Comparison of ENCODE assay signal across 14 mouse cellular contexts in the genomic region with DNA sequence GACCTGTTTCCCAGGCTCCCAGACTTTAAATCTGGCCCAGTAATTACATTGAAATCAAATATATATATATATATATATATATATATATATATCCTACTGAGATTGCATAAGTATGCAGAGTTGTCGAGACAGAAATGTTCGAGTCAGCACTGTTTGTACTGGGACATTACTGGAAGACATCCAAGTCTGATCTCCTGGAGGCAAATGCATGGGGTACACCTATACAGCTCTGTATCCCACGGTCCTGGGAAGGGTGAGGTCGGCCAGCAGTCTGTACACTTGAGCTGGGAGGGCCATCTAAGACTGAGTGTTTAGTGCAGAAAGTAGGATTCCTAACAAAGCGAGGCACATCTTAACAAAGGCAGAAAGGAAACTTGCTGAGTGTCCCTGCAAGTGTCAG. TPM values are rescaled to one million over a fixed set of nuclear protein-coding genes. Genes with fewer than 3 reads are reported as not detected.
DNase-seq lines count a peak whose midpoint lies in the region; ATAC-seq and TF ChIP-seq lines count a peak whose summit lies in the region.
"Had no signal": no experiment of that assay in that cellular context is flagged by ENCODE, and none has a peak within 500 bp of the region (broad histone marks: within the 10 kb centered on the region; RNA-seq: fewer than 3 reads in every experiment).

No protein-coding gene starts in this region.

- peaks cover 38% of the 10 kb centered on the region for H3K4me1 ChIP-seq in kidney, embryonic 15.5 days
- H3K4me1 ChIP-seq in spleen, adult 2 months (ENCODE audit: control insufficient read depth, insufficient read depth, insufficient read length), result peaks cover 6% of the 10 kb centered on the region
- peaks cover 37% of the 10 kb centered on the region for H3K4me1 ChIP-seq in intestine, embryonic 14.5 days (replicated peaks; ENCODE audit: control insufficient read depth, insufficient read depth, low read length)
- H3K4me1 ChIP-seq in stomach, embryonic 14.5 days (ENCODE audit: control insufficient read depth, insufficient read depth, low read length), result peaks cover 28% of the 10 kb centered on the region
- peaks cover 10% of the 10 kb centered on the region for H3K4me1 ChIP-seq in midbrain, embryonic 11.5 days (ENCODE audit: control insufficient read depth, insufficient read depth, low read length)

- no peak overlapping the region for H3K4me2 ChIP-seq in kidney, embryonic 15.5 days
- H3K4me2 ChIP-seq in intestine, embryonic 14.5 days (ENCODE audit: low read length), result no peak overlapping the region
- no peak overlapping the region for H3K4me2 ChIP-seq in stomach, embryonic 14.5 days (replicated peaks; ENCODE audit: low read depth, low read length)
- no peak overlapping the region for H3K4me2 ChIP-seq in midbrain, embryonic 11.5 days
- H3K4me2 ChIP-seq: forebrain, embryonic 12.5 days had no signal

- ATAC-seq in kidney, embryonic 15.5 days (replicated peaks; ENCODE audit: low FRiP score), result no peak
- ATAC-seq in intestine, embryonic 14.5 days (replicated peaks; ENCODE audit: low FRiP score, low TSS enrichment, low read depth), result no peak
- ATAC-seq in stomach, embryonic 14.5 days (ENCODE audit: insufficient number of reproducible peaks, insufficient read depth, low FRiP score, low read depth), result no peak
- ATAC-seq in midbrain, embryonic 11.5 days (ENCODE audit: low FRiP score), result no peak

- no peaks in the 10 kb centered on the region for H3K36me3 ChIP-seq in kidney, embryonic 15.5 days
- H3K36me3 ChIP-seq in spleen, adult 2 months (ENCODE audit: control insufficient read depth, insufficient read depth, low read length), result no peaks in the 10 kb centered on the region
- H3K36me3 ChIP-seq in intestine, embryonic 14.5 days (ENCODE audit: control insufficient read depth, insufficient read depth, low read length), result no peaks in the 10 kb centered on the region; the same call in 1 of the 2 replicates
- H3K36me3 ChIP-seq in stomach, embryonic 14.5 days (ENCODE audit: control insufficient read depth, insufficient read depth, low read length), result no peaks in the 10 kb centered on the region
- H3K36me3 ChIP-seq in midbrain, embryonic 11.5 days (ENCODE audit: control insufficient read depth, insufficient read depth, low read length), result no peaks in the 10 kb centered on the region
- H3K36me3 ChIP-seq: forebrain, embryonic 12.5 days had no signal

- no peak for TF ChIP-seq POLR2A in spleen, adult 2 months (IDR thresholded peaks at IDR 0.05; ENCODE audit: low read depth, low read length)

- 40% methylated on average over 5 of the region's 5 CpGs for WGBS in kidney, embryonic 15.5 days
- 66% methylated on average over 5 of the region's 5 CpGs for WGBS in spleen, adult 2 months
- WGBS in intestine, embryonic 14.5 days, result 30% methylated on average over 5 of the region's 5 CpGs
- 20% methylated on average over 5 of the region's 5 CpGs for WGBS in stomach, embryonic 14.5 days
- 76% methylated on average over 5 of the region's 5 CpGs for WGBS in midbrain, embryonic 11.5 days

- H3K9ac ChIP-seq in kidney, embryonic 15.5 days, result no peak overlapping the region
- no peak overlapping the region for H3K9ac ChIP-seq in intestine, embryonic 14.5 days (ENCODE audit: low read length)
- H3K9ac ChIP-seq in stomach, embryonic 14.5 days (replicated peaks; ENCODE audit: low read depth, low read length), result no peak overlapping the region
- no peak overlapping the region for H3K9ac ChIP-seq in midbrain, embryonic 11.5 days (ENCODE audit: low read length)
- H3K9ac ChIP-seq: forebrain, embryonic 12.5 days had no signal

- no peaks in the 10 kb centered on the region for H3K27me3 ChIP-seq in kidney, embryonic 15.5 days
- no peaks in the 10 kb centered on the region for H3K27me3 ChIP-seq in spleen, adult 2 months (ENCODE audit: control insufficient read depth, insufficient read depth, low read length)
- H3K27me3 ChIP-seq in intestine, embryonic 14.5 days (replicated peaks; ENCODE audit: control insufficient read depth, insufficient read depth, low read length), result no peaks in the 10 kb centered on the region
- H3K27me3 ChIP-seq in stomach, embryonic 14.5 days (ENCODE audit: control insufficient read depth, insufficient read depth, low read length), result no peaks in the 10 kb centered on the region
- H3K27me3 ChIP-seq in midbrain, embryonic 11.5 days (ENCODE audit: control insufficient read depth, insufficient read depth, low read length), result no peaks in the 10 kb centered on the region

- H3K27ac ChIP-seq in kidney, embryonic 15.5 days, result peak overlapping the region; percentile 63
- peak overlapping the region; percentile 42; the same call in 1 of the 2 replicates for H3K27ac ChIP-seq in spleen, adult 2 months (ENCODE audit: insufficient read depth, low read length)
- peak overlapping the region; percentile 22; the same call in 1 of the 2 replicates for H3K27ac ChIP-seq in intestine, embryonic 14.5 days (ENCODE audit: low read depth)
- H3K27ac ChIP-seq in stomach, embryonic 14.5 days (ENCODE audit: low read length), result peak overlapping the region; percentile 10; the same call in 1 of the 2 replicates
- no peak overlapping the region for H3K27ac ChIP-seq in midbrain, embryonic 11.5 days (ENCODE audit: low read depth, low read length)
- H3K27ac ChIP-seq: forebrain, embryonic 12.5 days had no signal

- H3K9me3 ChIP-seq in kidney, embryonic 15.5 days (replicated peaks), result no peaks in the 10 kb centered on the region
- H3K9me3 ChIP-seq in intestine, embryonic 14.5 days (ENCODE audit: control insufficient read depth, low read length), result no peaks in the 10 kb centered on the region
- no peaks in the 10 kb centered on the region for H3K9me3 ChIP-seq in stomach, embryonic 14.5 days (ENCODE audit: control insufficient read depth, low read depth, low read length)
- no peaks in the 10 kb centered on the region for H3K9me3 ChIP-seq in midbrain, embryonic 11.5 days (ENCODE audit: control insufficient read depth, low read length)
- H3K9me3 ChIP-seq: forebrain, embryonic 12.5 days; G1E had no signal

- no peak overlapping the region for H3K4me3 ChIP-seq in kidney, embryonic 15.5 days (replicated peaks)
- H3K4me3 ChIP-seq in spleen, adult 2 months (ENCODE audit: extremely low read depth, insufficient read depth, insufficient read length), result no peak overlapping the region
- H3K4me3 ChIP-seq in intestine, embryonic 14.5 days (ENCODE audit: low read depth, low read length), result no peak overlapping the region
- no peak overlapping the region for H3K4me3 ChIP-seq in stomach, embryonic 14.5 days (ENCODE audit: low read depth, low read length)
- H3K4me3 ChIP-seq in midbrain, embryonic 11.5 days (ENCODE audit: low read depth, low read length), result no peak overlapping the region
- H3K4me3 ChIP-seq: forebrain, embryonic 12.5 days had no signal

- TF ChIP-seq CTCF in spleen, adult 2 months (IDR thresholded peaks at IDR 0.05; ENCODE audit: extremely low read depth, insufficient read depth, insufficient read length, insufficient replicate concordance), result no peak

- DNase-seq in kidney, postnatal 25 days, result no peak
- DNase-seq in spleen, adult 2 months (ENCODE audit: low read depth in 1 of 2, low spot score in 2 of 2), result no peak
- no peak for DNase-seq in spleen, postnatal 4 days (ENCODE audit: low spot score in 2 of 2)
- DNase-seq in intestine, embryonic 14.5 days (ENCODE audit: low spot score), result no peak
- DNase-seq in frontal cortex, postnatal 14 days (ENCODE audit: low spot score in 2 of 2), result no peak
- DNase-seq in midbrain, embryonic 11.5 days (ENCODE audit: low spot score, missing footprints), result no peak
- DNase-seq: adrenal gland, adult 2 months; cerebellum, adult 9-10 months; heart, postnatal 36 days had no signal

RNA-seq across cellular contexts. Expression of gene Eef2k, which starts 27.3 kb away (rescaled TPM):
- 23.8 and 27.6 TPM in 2 replicates for polyA plus RNA-seq in kidney, embryonic 15.5 days (2015; fragmentation: Nextera tagmentation; extraction: Ambion mirVana)
- 15.8 and 18.4 TPM in 2 replicates for polyA plus RNA-seq in spleen, adult 2 months (2012; rRNA removed)
- polyA plus RNA-seq in intestine, embryonic 14.5 days (2014; fragmentation: Nextera tagmentation; extraction: Ambion mirVana), result 16.3 and 18.8 TPM in 2 replicates
- polyA plus RNA-seq in stomach, embryonic 14.5 days (2014; fragmentation: Nextera tagmentation; extraction: Ambion mirVana), result 21.1 and 23.0 TPM in 2 replicates
- polyA plus RNA-seq in midbrain, embryonic 11.5 days (2014; fragmentation: Nextera tagmentation; extraction: Ambion mirVana), result 9.9 and 10.5 TPM in 2 replicates

RNA-seq across cellular contexts. Expression of gene Polr3e, which starts 47.7 kb away (rescaled TPM):
- 42.7 and 44.0 TPM in 2 replicates for polyA plus RNA-seq in kidney, embryonic 15.5 days (2015; fragmentation: Nextera tagmentation; extraction: Ambion mirVana)
- 14.2 and 16.7 TPM in 2 replicates for polyA plus RNA-seq in spleen, adult 2 months (2012; rRNA removed)
- polyA plus RNA-seq in intestine, embryonic 14.5 days (2014; fragmentation: Nextera tagmentation; extraction: Ambion mirVana), result 27.7 and 30.5 TPM in 2 replicates
- polyA plus RNA-seq in stomach, embryonic 14.5 days (2014; fragmentation: Nextera tagmentation; extraction: Ambion mirVana), result 26.3 and 28.0 TPM in 2 replicates
- 19.0 and 19.9 TPM in 2 replicates for polyA plus RNA-seq in midbrain, embryonic 11.5 days (2014; fragmentation: Nextera tagmentation; extraction: Ambion mirVana)

RNA-seq across cellular contexts. Expression of gene Gm5737, which starts 57.7 kb away (rescaled TPM):
- polyA plus RNA-seq in kidney, embryonic 15.5 days (2015; fragmentation: Nextera tagmentation; extraction: Ambion mirVana), result not detected in 2 replicates
- polyA plus RNA-seq in spleen, adult 2 months (2012; rRNA removed), result not detected in 2 replicates
- not detected in 2 replicates for polyA plus RNA-seq in intestine, embryonic 14.5 days (2014; fragmentation: Nextera tagmentation; extraction: Ambion mirVana)
- polyA plus RNA-seq in stomach, embryonic 14.5 days (2014; fragmentation: Nextera tagmentation; extraction: Ambion mirVana), result not detected in 2 replicates
- not detected in 2 replicates for polyA plus RNA-seq in midbrain, embryonic 11.5 days (2014; fragmentation: Nextera tagmentation; extraction: Ambion mirVana)
- polyA plus RNA-seq: adrenal gland, adult 2 months; forebrain, embryonic 12.5 days; G1E; small intestine, adult 2 months had no signal
